Mouse (Mus musculus) heart, embryonic 12.5 days (tissue): ENCODE results near the gene Pafah1b2. TPM values are rescaled to one million over a fixed set of nuclear protein-coding genes. Genes with fewer than 3 reads are reported as not detected.
A peak's percentile ranks its signal among the peaks of the same experiment; 100 is the strongest.

Source experiments
- ATAC-seq: fragments of 200-750 bp; cut with Nextera tagmentation; 2 replicates; pipeline ENCODE4 v1.8.0; 2017; ENCODE audit warnings: moderate TSS enrichment, moderate library complexity; ENCODE audit not compliant: insufficient number of reproducible peaks, low FRiP score
- H3K27ac ChIP-seq: fragments of 300-500 bp; sonication (generic); 2 replicates; pipeline ENCODE4 v1.5.1; 2016; ENCODE audit warnings: mild to moderate bottlenecking, moderate library complexity; ENCODE audit not compliant: poor library complexity, severe bottlenecking
- H3K27me3 ChIP-seq: fragments of 300-500 bp; sonication (generic); replicated peaks from 2 replicates; pipeline ENCODE4 v1.6.1; 2016; ENCODE audit warnings: mild to moderate bottlenecking, moderate library complexity
- H3K36me3 ChIP-seq: fragments of 300-500 bp; sonication (generic); 2 replicates; pipeline ENCODE4 v1.6.1; 2016; ENCODE audit warnings: mild to moderate bottlenecking, moderate library complexity
- H3K4me1 ChIP-seq: fragments of 300-500 bp; sonication (generic); replicated peaks from 2 replicates; pipeline ENCODE4 v1.6.1; 2016; ENCODE audit warnings: mild to moderate bottlenecking
- H3K4me2 ChIP-seq: fragments of 300-500 bp; sonication (generic); 2 replicates; pipeline ENCODE4 v1.6.1; 2016; ENCODE audit warnings: mild to moderate bottlenecking, moderate library complexity
- H3K4me3 ChIP-seq: fragments of 300-500 bp; sonication (generic); 2 replicates; pipeline ENCODE4 v1.5.1; 2016; ENCODE audit warnings: mild to moderate bottlenecking
- H3K9ac ChIP-seq: fragments of 300-500 bp; sonication (generic); 2 replicates; pipeline ENCODE4 v1.6.1; 2016; ENCODE audit warnings: mild to moderate bottlenecking, moderate library complexity
- H3K9me3 ChIP-seq: fragments of 300-500 bp; sonication (generic); replicated peaks from 2 replicates; pipeline ENCODE4 v1.6.1; 2016; ENCODE audit warnings: mild to moderate bottlenecking, moderate library complexity
- WGBS: fragments of 180-500 bp; shearing (Covaris S2); methylation state at CpG from one replicate; pipeline ENCODE4 v1.1.7; 2016; 5-methylcytosine and 5-hydroxymethylcytosine counted together
- polyA plus RNA-seq: library from polyadenylated mRNA; unstranded; fragments of >200 nt; fragmentation: Nextera tagmentation; extraction: Ambion mirVana; gene quantifications from 2 replicates; pipeline ENCODE4 v1.2.1, GENCODE M21; 2016

The Pafah1b2 gene
- polyA plus RNA-seq, 1 experiment from 2014 or later, result 173 TPM

GRCm38 (mm10) chr9:46011094-46011970, 1.2 kb downstream of the Pafah1b2 start:
- H3K36me3 ChIP-seq, result no peaks in the 10 kb centered on the region
- no peak overlapping the region for H3K27ac ChIP-seq
- H3K4me2 ChIP-seq, result peak overlapping the region; percentile 93
- no peaks in the 10 kb centered on the region for H3K9me3 ChIP-seq
- 50% methylated on average over 3 of the region's 3 CpGs for WGBS
- H3K4me3 ChIP-seq, result no peak overlapping the region
- no peak overlapping the region for H3K9ac ChIP-seq
- no peaks in the 10 kb centered on the region for H3K27me3 ChIP-seq
- no peak for ATAC-seq
- H3K4me1 ChIP-seq, result peaks cover 38% of the 10 kb centered on the region

GRCm38 (mm10) chr9:46009669-46009983, 2.9 kb downstream of the Pafah1b2 start:
- no peaks in the 10 kb centered on the region for H3K27me3 ChIP-seq

GRCm38 (mm10) chr9:46008931-46009668, 3.4 kb downstream of the Pafah1b2 start:
- WGBS, result 64% methylated on average over 7 of the region's 7 CpGs
- peaks cover 17% of the 10 kb centered on the region for H3K4me1 ChIP-seq
- H3K27ac ChIP-seq, result no peak overlapping the region
- H3K27me3 ChIP-seq, result no peaks in the 10 kb centered on the region
- no peak overlapping the region for H3K9ac ChIP-seq
- no peak for ATAC-seq
- no peak overlapping the region for H3K4me3 ChIP-seq
- no peak overlapping the region for H3K4me2 ChIP-seq
- no peaks in the 10 kb centered on the region for H3K36me3 ChIP-seq
- H3K9me3 ChIP-seq, result no peaks in the 10 kb centered on the region

More at GRCm38 (mm10) chr9:46009669-46009983, 2.9 kb downstream of the Pafah1b2 start:
- ATAC-seq, result no peak
- H3K4me3 ChIP-seq, result no peak overlapping the region
- WGBS, result 52% methylated on average over 1 of the region's 1 CpGs
- no peaks in the 10 kb centered on the region for H3K36me3 ChIP-seq
- H3K9me3 ChIP-seq, result no peaks in the 10 kb centered on the region
- no peak overlapping the region for H3K4me2 ChIP-seq
- H3K27ac ChIP-seq, result no peak overlapping the region
- no peak overlapping the region for H3K9ac ChIP-seq
- H3K4me1 ChIP-seq, result peaks cover 22% of the 10 kb centered on the region

- ATAC-seq, result no peak
- H3K4me2 ChIP-seq, result no peak overlapping the region
- H3K27me3 ChIP-seq, result no peaks in the 10 kb centered on the region
- 64% methylated on average over 5 of the region's 5 CpGs for WGBS
- H3K36me3 ChIP-seq, result no peaks in the 10 kb centered on the region
- peaks cover under 1% of the 10 kb centered on the region; the same call in 1 of the 2 replicates for H3K4me1 ChIP-seq
- no peak overlapping the region for H3K27ac ChIP-seq
- no peak overlapping the region for H3K9ac ChIP-seq
- no peak overlapping the region for H3K4me3 ChIP-seq
- no peaks in the 10 kb centered on the region for H3K9me3 ChIP-seq
These were observed 6.3 kb downstream of the Pafah1b2 start for GRCm38 (mm10) chr9:46006224-46006623.

- 59% methylated on average over 3 of the region's 3 CpGs for WGBS
- Histone ChIP-seq H3K36me3 (no peaks in the 10 kb centered on the region), H3K9me3 (no peaks in the 10 kb centered on the region), H3K27ac (no peak overlapping the region), H3K4me1 (no peaks in the 10 kb centered on the region), H3K27me3 (no peaks in the 10 kb centered on the region), H3K4me2 (no peak overlapping the region), H3K9ac (no peak overlapping the region), H3K4me3 (no peak overlapping the region)
- ATAC-seq, result no peak
These were observed 8.0 kb downstream of the Pafah1b2 start for GRCm38 (mm10) chr9:46004529-46004928.

- Histone ChIP-seq H3K9ac (no peak overlapping the region), H3K4me2 (no peak overlapping the region), H3K9me3 (no peaks in the 10 kb centered on the region), H3K4me3 (no peak overlapping the region), H3K36me3 (no peaks in the 10 kb centered on the region), H3K27ac (no peak overlapping the region), H3K27me3 (no peaks in the 10 kb centered on the region), H3K4me1 (no peaks in the 10 kb centered on the region)
- ATAC-seq, result no peak
- WGBS, result 6% methylated on average over 7 of the region's 7 CpGs
These were observed 8.8 kb downstream of the Pafah1b2 start for GRCm38 (mm10) chr9:46003729-46004128.

GRCm38 (mm10) chr9:45999009-45999408, 13.5 kb downstream of the Pafah1b2 start:
- Histone ChIP-seq H3K9ac (no peak overlapping the region), H3K9me3 (no peaks in the 10 kb centered on the region), H3K4me1 (no peaks in the 10 kb centered on the region), H3K4me3 (no peak overlapping the region), H3K27ac (no peak overlapping the region), H3K36me3 (no peaks in the 10 kb centered on the region), H3K27me3 (no peaks in the 10 kb centered on the region), H3K4me2 (no peak overlapping the region)
- 72% methylated on average over 4 of the region's 4 CpGs for WGBS
- ATAC-seq, result no peak

- 1% methylated on average over 4 of the region's 4 CpGs for WGBS
- peak overlapping the region; percentile 92 for H3K9ac ChIP-seq
- H3K4me2 ChIP-seq, result peak overlapping the region; percentile 92
- peaks cover 23% of the 10 kb centered on the region for H3K4me1 ChIP-seq
- no peaks in the 10 kb centered on the region for H3K9me3 ChIP-seq
- H3K27ac ChIP-seq, result peak overlapping the region; percentile 96
- peaks cover 6% of the 10 kb centered on the region; the same call in 1 of the 2 replicates for H3K36me3 ChIP-seq
- H3K4me3 ChIP-seq, result peak overlapping the region; percentile 81
- H3K27me3 ChIP-seq, result no peaks in the 10 kb centered on the region
- peak; percentile 52 for ATAC-seq
These were observed 27.3 kb downstream of the Pafah1b2 start for GRCm38 (mm10) chr9:45985229-45985567.

GRCm38 (mm10) chr9:45984409-45985228, 27.9 kb downstream of the Pafah1b2 start:
- under 1% methylated on average over 75 of the region's 76 CpGs for WGBS
- Histone ChIP-seq H3K4me2 (peak overlapping the region; percentile 92), H3K9me3 (no peaks in the 10 kb centered on the region), H3K27me3 (no peaks in the 10 kb centered on the region), H3K4me1 (peaks cover 28% of the 10 kb centered on the region), H3K27ac (peak overlapping the region; percentile 96), H3K9ac (peak overlapping the region; percentile 92), H3K4me3 (peak overlapping the region; percentile 81), H3K36me3 (peaks cover 6% of the 10 kb centered on the region; the same call in 1 of the 2 replicates)
- peak; percentile 93 for ATAC-seq

GRCm38 (mm10) chr9:45983676-45984408, 28.6 kb downstream of the Pafah1b2 start:
- Histone ChIP-seq H3K27ac (peak overlapping the region; percentile 96), H3K9me3 (no peaks in the 10 kb centered on the region), H3K27me3 (no peaks in the 10 kb centered on the region), H3K4me3 (peak overlapping the region; percentile 81), H3K36me3 (peaks cover 7% of the 10 kb centered on the region; the same call in 1 of the 2 replicates), H3K4me1 (peaks cover 31% of the 10 kb centered on the region), H3K4me2 (peak overlapping the region; percentile 92), H3K9ac (peak overlapping the region; percentile 92)
- ATAC-seq, result no peak
- WGBS, result under 1% methylated on average over 23 of the region's 23 CpGs
